ENCODE assay signal across 11 mouse cellular contexts in genomic region chr6:140993643-140994580, GRCm38 (mm10).
A peak's percentile ranks its signal among the peaks of the same experiment; 100 is the strongest.
DNase-seq lines count a peak whose midpoint lies in the region; ATAC-seq and TF ChIP-seq lines count a peak whose summit lies in the region.
"Had no signal": no experiment of that assay in that cellular context is flagged by ENCODE, and none has a peak within 500 bp of the region (broad histone marks: within the 10 kb centered on the region; RNA-seq: fewer than 3 reads in every experiment).

No protein-coding gene starts in this region.

- no peak overlapping the region for H3K9ac ChIP-seq in hindbrain, embryonic 12.5 days
- H3K9ac ChIP-seq in midbrain, embryonic 12.5 days (replicated peaks), result no peak overlapping the region
- H3K9ac ChIP-seq in kidney, embryonic 16.5 days (replicated peaks; ENCODE audit: low read length), result no peak overlapping the region
- H3K9ac ChIP-seq: liver, embryonic 12.5 days had no signal

- WGBS in cerebellum, adult 2 months, result 30% methylated on average over 13 of the region's 13 CpGs
- 71% methylated on average over 13 of the region's 13 CpGs for WGBS in hindbrain, embryonic 12.5 days
- WGBS in midbrain, embryonic 12.5 days, result 65% methylated on average over 13 of the region's 13 CpGs
- WGBS in kidney, embryonic 16.5 days, result 70% methylated on average over 13 of the region's 13 CpGs

- TF ChIP-seq POLR2A in cerebellum, adult 2 months (IDR thresholded peaks at IDR 0.05; ENCODE audit: borderline replicate concordance, insufficient read depth, low read length), result no peak

- H3K4me1 ChIP-seq in cerebellum, adult 2 months (ENCODE audit: control insufficient read depth, insufficient read depth, low read length), result peaks cover 8% of the 10 kb centered on the region; the same call in 1 of the 2 replicates
- no peaks in the 10 kb centered on the region for H3K4me1 ChIP-seq in hindbrain, embryonic 12.5 days
- H3K4me1 ChIP-seq in midbrain, embryonic 12.5 days, result peaks cover 12% of the 10 kb centered on the region; the same call in 1 of the 2 replicates
- H3K4me1 ChIP-seq in kidney, embryonic 16.5 days (ENCODE audit: insufficient read depth, low read length), result no peaks in the 10 kb centered on the region
- H3K4me1 ChIP-seq: liver, embryonic 12.5 days had no signal

- no peak overlapping the region for H3K27ac ChIP-seq in cerebellum, adult 2 months (ENCODE audit: insufficient read depth, low read length)
- no peak overlapping the region for H3K27ac ChIP-seq in hindbrain, embryonic 12.5 days
- no peak overlapping the region for H3K27ac ChIP-seq in midbrain, embryonic 12.5 days (replicated peaks)
- H3K27ac ChIP-seq in kidney, embryonic 16.5 days (ENCODE audit: low read length), result no peak overlapping the region
- H3K27ac ChIP-seq: liver, embryonic 12.5 days had no signal

- no peak overlapping the region for H3K4me3 ChIP-seq in cerebellum, adult 2 months (replicated peaks; ENCODE audit: insufficient read depth, low read depth, low read length)
- H3K4me3 ChIP-seq in hindbrain, embryonic 12.5 days, result no peak overlapping the region
- no peak overlapping the region for H3K4me3 ChIP-seq in midbrain, embryonic 12.5 days
- no peak overlapping the region for H3K4me3 ChIP-seq in kidney, embryonic 16.5 days (ENCODE audit: low read length)
- H3K4me3 ChIP-seq: liver, embryonic 12.5 days had no signal

- no peaks in the 10 kb centered on the region for H3K27me3 ChIP-seq in cerebellum, adult 2 months (ENCODE audit: control insufficient read depth, insufficient read depth, low read length)
- H3K27me3 ChIP-seq in hindbrain, embryonic 12.5 days, result no peaks in the 10 kb centered on the region
- no peaks in the 10 kb centered on the region for H3K27me3 ChIP-seq in midbrain, embryonic 12.5 days
- H3K27me3 ChIP-seq in kidney, embryonic 16.5 days (ENCODE audit: insufficient read depth, low read length), result no peaks in the 10 kb centered on the region
- H3K27me3 ChIP-seq: liver, embryonic 12.5 days had no signal

- H3K36me3 ChIP-seq in hindbrain, embryonic 12.5 days, result no peaks in the 10 kb centered on the region
- H3K36me3 ChIP-seq in midbrain, embryonic 12.5 days, result no peaks in the 10 kb centered on the region
- no peaks in the 10 kb centered on the region for H3K36me3 ChIP-seq in kidney, embryonic 16.5 days (ENCODE audit: insufficient read depth, low read length)
- H3K36me3 ChIP-seq: liver, embryonic 12.5 days had no signal

- peaks cover 10% of the 10 kb centered on the region for H3K9me3 ChIP-seq in hindbrain, embryonic 12.5 days (replicated peaks)
- no peaks in the 10 kb centered on the region for H3K9me3 ChIP-seq in midbrain, embryonic 12.5 days
- H3K9me3 ChIP-seq in kidney, embryonic 16.5 days (ENCODE audit: low read length), result peaks cover 10% of the 10 kb centered on the region; the same call in 1 of the 2 replicates

- H3K4me2 ChIP-seq in hindbrain, embryonic 12.5 days (replicated peaks), result no peak overlapping the region
- H3K4me2 ChIP-seq in midbrain, embryonic 12.5 days (replicated peaks), result no peak overlapping the region
- H3K4me2 ChIP-seq in kidney, embryonic 16.5 days (replicated peaks; ENCODE audit: low read depth, low read length), result no peak overlapping the region
- H3K4me2 ChIP-seq: liver, embryonic 12.5 days had no signal

- DNase-seq in adrenal gland, adult (ENCODE audit: inconsistent age in 2 of 2, low spot score in 1 of 2), result peak; percentile 8 to 37
- DNase-seq in adrenal gland, adult 8-10 months, result no peak
- DNase-seq in cerebellum, adult 2 months, result peak; percentile 68 to 85
- DNase-seq in frontal cortex, postnatal 36 days (ENCODE audit: low spot score in 2 of 2), result no peak
- DNase-seq in kidney, adult 18-20 months, result no peak
- DNase-seq: gastrocnemius, postnatal 14 days; heart, postnatal 4 days had no signal

- ATAC-seq in hindbrain, embryonic 12.5 days (ENCODE audit: low FRiP score), result peak; percentile 64
- peak; percentile 61 for ATAC-seq in midbrain, embryonic 12.5 days (ENCODE audit: low FRiP score, low read depth)
- ATAC-seq in kidney, embryonic 16.5 days (ENCODE audit: low FRiP score, low TSS enrichment), result no peak
- ATAC-seq: liver, embryonic 12.5 days had no signal

- no peak for TF ChIP-seq CTCF in cerebellum, adult 2 months (IDR thresholded peaks at IDR 0.05; ENCODE audit: borderline replicate concordance, insufficient read depth, low read depth, low read length)

Comparison
In these comparisons a context has a peak if more than half of its experiments do, and no peak if none do; other contexts are left out.
1. DNase-seq: peak in adrenal gland, adult (2 of 2) and cerebellum, adult 2 months (2 of 2); none in adrenal gland, adult 8-10 months (single experiment), frontal cortex, postnatal 36 days (0 of 2) and kidney, adult 18-20 months (single experiment).